Mouse (Mus musculus) liver, adult 2 months (tissue): ENCODE data around the gene Csmd2.

Experiments used
- CTCF ChIP-seq: fragments of 200-500 bp; IDR thresholded peaks from 2 replicates; pipeline ENCODE4 v1.5.1; 2011; ENCODE audit warnings: low read depth, low read length, control low read depth
- POLR2A ChIP-seq: fragments of 200-500 bp; IDR thresholded peaks from 2 replicates; pipeline ENCODE4 v1.6.1; 2011; ENCODE audit warnings: low read length, control low read depth; ENCODE audit not compliant: insufficient read depth; ENCODE audit errors: extremely low read depth

- TF ChIP-seq POLR2A (no peak), CTCF (no peak)
Observed at GRCm38 (mm10) chr4:128373196-128373595, 385.5 kb downstream of the Csmd2 start.
